Mouse (Mus musculus): ENCODE measurements around the gene Ccdc80. TPM values are rescaled to one million over a fixed set of nuclear protein-coding genes. Genes with fewer than 3 reads are reported as not detected.

Ccdc80 gene
- total RNA-seq, 2 experiments from 2014 or later, result 1.9 to 3.1 TPM

- no peak for DNase-seq (ENCODE audit: low spot score in 2 of 2)
Observed at GRCm38 (mm10) chr16:45110498-45110897, 17.3 kb downstream of the Ccdc80 start.

GRCm38 (mm10) chr16:45117200-45117599 lies 24.0 kb downstream of the Ccdc80 start:
- no peak for DNase-seq (ENCODE audit: low spot score in 2 of 2)

GRCm38 (mm10) chr16:45118760-45119159 lies 25.6 kb downstream of the Ccdc80 start:
- no peak for DNase-seq (ENCODE audit: low spot score in 2 of 2)

- peak in 1 of 2 experiments; percentile 25 for DNase-seq (ENCODE audit: low spot score in 2 of 2)
Observed at GRCm38 (mm10) chr16:45120844-45121425, 27.7 kb downstream of the Ccdc80 start.

- DNase-seq (ENCODE audit: low spot score in 2 of 2), result peak; percentile 5 to 43
Observed at GRCm38 (mm10) chr16:45122571-45122970, 29.4 kb downstream of the Ccdc80 start.

- DNase-seq (ENCODE audit: low spot score in 2 of 2), result no peak
Observed at GRCm38 (mm10) chr16:45124230-45125203, 31.3 kb downstream of the Ccdc80 start.

GRCm38 (mm10) chr16:45127936-45128710 lies 34.9 kb downstream of the Ccdc80 start:
- DNase-seq (ENCODE audit: low spot score in 2 of 2), result peak; percentile 22 to 60

- no peak for DNase-seq (ENCODE audit: low spot score in 2 of 2)
Observed at GRCm38 (mm10) chr16:45141711-45142110, 48.5 kb downstream of the Ccdc80 start.

- DNase-seq (ENCODE audit: low spot score in 2 of 2), result no peak
Observed at GRCm38 (mm10) chr16:45142565-45142964, 49.4 kb downstream of the Ccdc80 start.

GRCm38 (mm10) chr16:45145119-45145518 lies 51.9 kb downstream of the Ccdc80 start:
- DNase-seq (ENCODE audit: low spot score in 2 of 2), result no peak

GRCm38 (mm10) chr16:45148488-45149082 lies 55.4 kb downstream of the Ccdc80 start:
- DNase-seq (ENCODE audit: low spot score in 2 of 2), result no peak

GRCm38 (mm10) chr16:45154741-45155250 lies 61.6 kb downstream of the Ccdc80 start:
- no peak for DNase-seq (ENCODE audit: low spot score in 2 of 2)

GRCm38 (mm10) chr16:45158136-45158521 lies 64.9 kb downstream of the Ccdc80 start:
- peak; percentile 62 to 69 for DNase-seq (ENCODE audit: low spot score in 2 of 2)

GRCm38 (mm10) chr16:45158522-45159388 lies 65.6 kb downstream of the Ccdc80 start, which contains the start of the genes Slc35a5 and Atg3:
Gene Slc35a5 (minus strand): TSS chr16:45158706.
Gene Atg3 (plus strand): TSS chr16:45158785.
- DNase-seq (ENCODE audit: low spot score in 2 of 2), result peak; percentile 91 to 96

GRCm38 (mm10) chr16:45159389-45159716 lies 66.2 kb downstream of the Ccdc80 start:
- no peak for DNase-seq (ENCODE audit: low spot score in 2 of 2)

Other genes with a start within 250 kb of the Ccdc80 start
- gene Cd200r2, start 226.3 kb upstream of the Ccdc80 start, total RNA-seq (2021), result not detected
- gene Cd200r3, start 149.7 kb upstream of the Ccdc80 start, total RNA-seq (2021), result not detected
- gene Slc35a5, start 65.3 kb downstream of the Ccdc80 start, total RNA-seq (2021), result 10 to 100 TPM; 49.0 to 58.3 TPM
- 10 to 100 TPM; 42.3 to 42.7 TPM for gene Atg3, start 65.4 kb downstream of the Ccdc80 start, total RNA-seq (2021)
- gene Btla, start 130.9 kb downstream of the Ccdc80 start, total RNA-seq (2021), result under 1 TPM; 0.28 to 0.35 TPM